Mouse (Mus musculus) left cerebral cortex, postnatal 25 days (tissue): ENCODE measurements at regions not wholly inside any gene's neighbourhood (a gene's known extent, or its start where the extent isn't known, plus 50 kb on each side); places are given as distances from the start of the nearest gene placed in this dataset.

Experiments used
- DNase-seq, 2 experiments: peaks; one replicate each; pipeline ENCODE4 v3.0.0; 2022; ENCODE audit warnings: low spot score in 2 of 2, mixed read lengths in 1 of 2
- intact Hi-C: fragments of 180-260 bp; cut with DNase I; formaldehyde crosslinking; loops from one replicate; pipeline ENCODE4 v1.15.1; 2025

- no peak for DNase-seq
- intact Hi-C loops = no loop called here
Observed at GRCm38 (mm10) chr10:122515698-122516097, 67.4 kb downstream of the Avpr1a start.

- DNase-seq = no peak
- intact Hi-C loops = no loop called here
Observed at GRCm38 (mm10) chr10:122519274-122519790, 71.0 kb downstream of the Avpr1a start.

GRCm38 (mm10) chr10:122519981-122520380 is 71.7 kb downstream of the Avpr1a start:
- intact Hi-C loops = no loop called here

GRCm38 (mm10) chr10:122522631-122523030 is 74.3 kb downstream of the Avpr1a start:
- DNase-seq = no peak
- intact Hi-C loops = no loop called here

More at GRCm38 (mm10) chr10:122519981-122520380, 71.7 kb downstream of the Avpr1a start:
- no peak for DNase-seq

- DNase-seq = no peak
- intact Hi-C loops = loop anchor here (5.0 kb wide), 2 partner anchors 78 to 423 kb away; partner anchors contain the start of gene Avpr1a
Observed at GRCm38 (mm10) chr10:122525360-122525759, 77.1 kb downstream of the Avpr1a start.

GRCm38 (mm10) chr10:122525807-122526206 is 77.5 kb downstream of the Avpr1a start:
- intact Hi-C loops = loop anchor here (5.0 kb wide), 2 partner anchors 79 to 424 kb away; partner anchors contain the start of gene Avpr1a
- DNase-seq = no peak

GRCm38 (mm10) chr10:122528222-122528621 is 79.9 kb downstream of the Avpr1a start:
- intact Hi-C loops = loop anchor here (1.0 to 5.0 kb wide), 3 partner anchors 81 to 426 kb away; partner anchors contain the start of gene Avpr1a
- no peak for DNase-seq

GRCm38 (mm10) chr10:122528973-122529703 is 80.8 kb downstream of the Avpr1a start:
- intact Hi-C loops = loop anchor here (1.0 to 5.0 kb wide), 3 partner anchors 82 to 427 kb away; partner anchors contain the start of gene Avpr1a
- DNase-seq = peak; percentile 11 to 33

GRCm38 (mm10) chr10:122534714-122535113 is 86.4 kb downstream of the Avpr1a start:
- DNase-seq = no peak
- intact Hi-C loops = no loop called here

- intact Hi-C loops = no loop called here
- DNase-seq = no peak
Observed at GRCm38 (mm10) chr10:122535137-122535536, 86.8 kb downstream of the Avpr1a start.

GRCm38 (mm10) chr10:122539655-122540054 is 91.4 kb downstream of the Avpr1a start:
- DNase-seq = no peak
- intact Hi-C loops = loop anchor here (5.0 kb wide), 1 partner anchor 442 kb away; the partner anchor contains the start of gene Rxylt1

- no peak for DNase-seq
- intact Hi-C loops = loop anchor here (5.0 kb wide), 1 partner anchor 445 kb away; the partner anchor contains the start of gene Rxylt1
Observed at GRCm38 (mm10) chr10:122542573-122542972, 94.3 kb downstream of the Avpr1a start.

- DNase-seq = peak; percentile 57 to 74
- intact Hi-C loops = loop anchor here (5.0 kb wide), 1 partner anchor 447 kb away; the partner anchor contains the start of gene Rxylt1
Observed at GRCm38 (mm10) chr10:122544096-122544720, 95.9 kb downstream of the Avpr1a start.

- no peak for DNase-seq
- intact Hi-C loops = no loop called here
Observed at GRCm38 (mm10) chr10:122545029-122545428, 96.7 kb downstream of the Avpr1a start.

GRCm38 (mm10) chr10:122551586-122551985 is 103.3 kb downstream of the Avpr1a start:
- intact Hi-C loops = loop anchor here (5.0 to 10.0 kb wide), 4 partner anchors 126 to 543 kb away; partner anchors contain the start of gene Ppm1h
- no peak for DNase-seq

- intact Hi-C loops = loop anchor here (2.0 to 10.0 kb wide), 5 partner anchors 124 to 542 kb away; partner anchors contain the start of gene Ppm1h
- peak; percentile 58 to 79 for DNase-seq
Observed at GRCm38 (mm10) chr10:122553124-122553822, 105.0 kb downstream of the Avpr1a start.

- no peak for DNase-seq
- intact Hi-C loops = loop anchor here (2.0 to 10.0 kb wide), 5 partner anchors 123 to 541 kb away; partner anchors contain the start of gene Ppm1h
Observed at GRCm38 (mm10) chr10:122553851-122554250, 105.6 kb downstream of the Avpr1a start.

GRCm38 (mm10) chr10:122558660-122559059 is 110.4 kb downstream of the Avpr1a start:
- intact Hi-C loops = loop anchor here (10.0 kb wide), 1 partner anchor 536 kb away; no protein-coding TSS in a partner anchor
- no peak for DNase-seq

GRCm38 (mm10) chr10:122560001-122560695 is 111.8 kb downstream of the Avpr1a start:
- intact Hi-C loops = no loop called here
- DNase-seq = no peak
